Mouse (Mus musculus) T-helper 17 cell (primary cell): ENCODE results near the gene Capza1.

Source experiments
- in situ Hi-C, 2 experiments: fragments of 300-600 bp; cut with MboI, MseI; formaldehyde crosslinking; loops; 1 replicate in 1 of 2; 2 replicates in 1 of 2; pipeline ENCODE4 v1.15.1; 2025; ENCODE audit warnings: high pct_unique_total_duplicates in 2 of 2

Gene Capza1

GRCm38 (mm10) chr3:104817991-104818748, 46.1 kb downstream of the Capza1 start, which contains the start of gene Mov10:
Gene Mov10 (minus strand): TSS chr3:104818563.
- in situ Hi-C loops = loop anchor here in 1 of 2 experiments (10.0 kb wide), 1 partner anchor 1723 kb away; no protein-coding TSS in a partner anchor

- in situ Hi-C loops = loop anchor here in 1 of 2 experiments (10.0 kb wide), 1 partner anchor 1723 kb away; no protein-coding TSS in a partner anchor
These were observed 46.8 kb downstream of the Capza1 start for GRCm38 (mm10) chr3:104817481-104817990.

GRCm38 (mm10) chr3:104816130-104816529, 48.2 kb downstream of the Capza1 start:
- in situ Hi-C loops = loop anchor here in 1 of 2 experiments (10.0 kb wide), 1 partner anchor 1721 kb away; no protein-coding TSS in a partner anchor

- in situ Hi-C loops = loop anchor here in 1 of 2 experiments (10.0 kb wide), 1 partner anchor 1721 kb away; no protein-coding TSS in a partner anchor
These were observed 49.0 kb downstream of the Capza1 start for GRCm38 (mm10) chr3:104815346-104815745.

GRCm38 (mm10) chr3:104814746-104815145, 49.6 kb downstream of the Capza1 start:
- in situ Hi-C loops = loop anchor here in 1 of 2 experiments (10.0 kb wide), 1 partner anchor 1720 kb away; no protein-coding TSS in a partner anchor

- in situ Hi-C loops = loop anchor here in 1 of 2 experiments (10.0 kb wide), 1 partner anchor 1718 kb away; no protein-coding TSS in a partner anchor
These were observed 51.1 kb downstream of the Capza1 start for GRCm38 (mm10) chr3:104813227-104813626.

- in situ Hi-C loops = loop anchor here in 1 of 2 experiments (10.0 kb wide), 1 partner anchor 1717 kb away; no protein-coding TSS in a partner anchor
These were observed 52.1 kb downstream of the Capza1 start for GRCm38 (mm10) chr3:104812254-104812653.

GRCm38 (mm10) chr3:104811752-104812151, 52.6 kb downstream of the Capza1 start:
- in situ Hi-C loops = loop anchor here in 1 of 2 experiments (10.0 kb wide), 1 partner anchor 1717 kb away; no protein-coding TSS in a partner anchor

- in situ Hi-C loops = no loop called here
These were observed 58.8 kb downstream of the Capza1 start for GRCm38 (mm10) chr3:104805539-104805938.

GRCm38 (mm10) chr3:104804312-104804711, 60.0 kb downstream of the Capza1 start:
- in situ Hi-C loops = no loop called here

- in situ Hi-C loops = no loop called here
These were observed 62.8 kb downstream of the Capza1 start for GRCm38 (mm10) chr3:104801481-104801880.

- in situ Hi-C loops = no loop called here
These were observed 63.6 kb downstream of the Capza1 start for GRCm38 (mm10) chr3:104800681-104801080.

- in situ Hi-C loops = no loop called here
These were observed 67.7 kb downstream of the Capza1 start for GRCm38 (mm10) chr3:104796430-104797082.

- in situ Hi-C loops = no loop called here
These were observed 68.5 kb downstream of the Capza1 start for GRCm38 (mm10) chr3:104795661-104796340.

GRCm38 (mm10) chr3:104794953-104795470, 69.3 kb downstream of the Capza1 start:
- in situ Hi-C loops = no loop called here

GRCm38 (mm10) chr3:104793871-104794828, 70.2 kb downstream of the Capza1 start:
- in situ Hi-C loops = no loop called here

- in situ Hi-C loops = no loop called here
These were observed 71.7 kb downstream of the Capza1 start for GRCm38 (mm10) chr3:104792360-104793270.

GRCm38 (mm10) chr3:104791671-104792070, 72.6 kb downstream of the Capza1 start:
- in situ Hi-C loops = no loop called here

- in situ Hi-C loops = no loop called here
These were observed 73.3 kb downstream of the Capza1 start for GRCm38 (mm10) chr3:104791017-104791416.
